ENCODE assay signal across 22 mouse cellular contexts in the genomic region with DNA sequence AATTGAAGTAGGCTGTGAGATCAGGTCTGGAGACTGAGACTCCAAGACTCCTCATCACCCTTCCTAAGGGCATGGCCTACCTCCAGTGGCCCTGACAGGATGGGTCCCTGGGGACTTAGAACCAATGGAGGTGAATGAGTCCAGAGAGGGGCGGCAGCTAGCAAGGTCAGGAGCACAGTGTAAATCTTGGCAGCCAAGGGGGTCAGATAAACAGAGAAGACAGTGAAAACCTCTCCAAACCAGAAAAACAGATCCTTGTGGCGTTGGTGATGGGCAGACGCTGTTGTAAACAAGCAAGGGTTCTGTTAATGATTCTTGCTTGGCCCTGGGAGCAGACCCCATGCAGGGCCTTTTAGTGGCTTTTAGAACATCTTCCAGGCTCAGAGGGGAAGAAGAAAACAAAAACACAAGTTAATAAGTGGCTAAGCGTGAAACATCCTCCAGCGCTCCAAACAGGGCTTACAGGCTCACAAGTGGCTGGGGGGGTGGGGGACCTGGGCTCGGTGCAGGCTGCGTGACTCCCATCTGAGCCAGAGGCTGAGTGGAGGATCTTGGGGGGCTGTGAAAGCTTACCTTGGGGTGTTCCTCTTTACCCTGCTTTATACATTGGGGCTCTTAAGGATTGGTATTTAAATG.
DNase-seq lines count a peak whose midpoint lies in the region; ATAC-seq lines count a peak whose summit lies in the region.
"Had no signal": no experiment of that assay in that cellular context is flagged by ENCODE, and none has a peak within 500 bp of the region (broad histone marks: within the 10 kb centered on the region; RNA-seq: fewer than 3 reads in every experiment).

No protein-coding gene starts in this region.

- no peaks in the 10 kb centered on the region for H3K27me3 ChIP-seq in embryonic facial prominence, embryonic 14.5 days (replicated peaks; ENCODE audit: control insufficient read depth, insufficient read depth, low read length)
- H3K27me3 ChIP-seq in embryonic facial prominence, embryonic 10.5 days (replicated peaks; ENCODE audit: low read depth, poor library complexity, severe bottlenecking), result no peaks in the 10 kb centered on the region
- no peaks in the 10 kb centered on the region for H3K27me3 ChIP-seq in kidney, embryonic 16.5 days (ENCODE audit: insufficient read depth, low read length)
- H3K27me3 ChIP-seq: embryonic facial prominence, embryonic 13.5 days; hindbrain, embryonic 13.5 days; limb, embryonic 13.5 days; liver, embryonic 12.5 days; midbrain, embryonic 12.5 days; neural tube, embryonic 15.5 days; stomach, embryonic 15.5 days had no signal

- no peak overlapping the region for H3K4me3 ChIP-seq in embryonic facial prominence, embryonic 14.5 days (ENCODE audit: low read depth, low read length)
- H3K4me3 ChIP-seq in embryonic facial prominence, embryonic 10.5 days, result no peak overlapping the region
- H3K4me3 ChIP-seq in kidney, embryonic 16.5 days (ENCODE audit: low read length), result no peak overlapping the region
- H3K4me3 ChIP-seq: embryonic facial prominence, embryonic 13.5 days; hindbrain, embryonic 13.5 days; limb, embryonic 13.5 days; liver, embryonic 12.5 days; midbrain, embryonic 12.5 days; neural tube, embryonic 15.5 days; stomach, embryonic 15.5 days had no signal

- no peak for ATAC-seq in embryonic facial prominence, embryonic 14.5 days (ENCODE audit: low read depth)
- ATAC-seq in kidney, embryonic 16.5 days (ENCODE audit: low FRiP score, low TSS enrichment), result peak; percentile 52
- ATAC-seq: forebrain, embryonic 16.5 days; liver, embryonic 12.5 days had no signal

- H3K27ac ChIP-seq in embryonic facial prominence, embryonic 14.5 days (replicated peaks; ENCODE audit: low read depth, low read length), result no peak overlapping the region
- H3K27ac ChIP-seq in embryonic facial prominence, embryonic 10.5 days (replicated peaks), result no peak overlapping the region
- peak overlapping the region; percentile 61 for H3K27ac ChIP-seq in kidney, embryonic 16.5 days (ENCODE audit: low read length)
- H3K27ac ChIP-seq: embryonic facial prominence, embryonic 13.5 days; hindbrain, embryonic 13.5 days; limb, embryonic 13.5 days; liver, embryonic 12.5 days; midbrain, embryonic 12.5 days; neural tube, embryonic 15.5 days; stomach, embryonic 15.5 days had no signal

- peak; percentile 13 for DNase-seq in embryonic facial prominence, embryonic 14.5 days (ENCODE audit: low spot score)
- no peak for DNase-seq in embryonic facial prominence, embryonic 10.5 days (ENCODE audit: low spot score)
- peak; percentile 66 for DNase-seq in kidney, adult 18-20 months
- peak; percentile 82 for DNase-seq in yolk sac, embryonic 10.5 days (ENCODE audit: low spot score)
- no peak for DNase-seq in right cerebral cortex, postnatal 25 days
- DNase-seq in T-cell, adult 2 months (ENCODE audit: low spot score), result no peak
- DNase-seq: cerebellum, adult 11-12 months; cerebellum, postnatal 25 days; gastrocnemius, postnatal 25 days; heart, postnatal 36 days; lung, adult 2 months; lung, postnatal 14 days; thymus, postnatal 25 days had no signal

- no peaks in the 10 kb centered on the region for H3K4me1 ChIP-seq in embryonic facial prominence, embryonic 14.5 days (ENCODE audit: control insufficient read depth, insufficient read depth, low read length)
- peaks cover 13% of the 10 kb centered on the region for H3K4me1 ChIP-seq in embryonic facial prominence, embryonic 10.5 days
- peaks cover 14% of the 10 kb centered on the region for H3K4me1 ChIP-seq in kidney, embryonic 16.5 days (ENCODE audit: insufficient read depth, low read length)
- H3K4me1 ChIP-seq: hindbrain, embryonic 13.5 days; limb, embryonic 13.5 days; liver, embryonic 12.5 days; midbrain, embryonic 12.5 days had no signal

- 60% methylated on average over 7 of the region's 7 CpGs for WGBS in embryonic facial prominence, embryonic 14.5 days
- WGBS in embryonic facial prominence, embryonic 10.5 days, result 72% methylated on average over 7 of the region's 7 CpGs
- WGBS in kidney, embryonic 16.5 days, result 55% methylated on average over 7 of the region's 7 CpGs

- peaks cover 68% of the 10 kb centered on the region for H3K36me3 ChIP-seq in embryonic facial prominence, embryonic 14.5 days (ENCODE audit: control insufficient read depth, insufficient read depth, low read length)
- peaks cover 97% of the 10 kb centered on the region for H3K36me3 ChIP-seq in embryonic facial prominence, embryonic 10.5 days (replicated peaks)
- peaks cover 68% of the 10 kb centered on the region for H3K36me3 ChIP-seq in kidney, embryonic 16.5 days (ENCODE audit: insufficient read depth, low read length)

- no peak overlapping the region for H3K9ac ChIP-seq in embryonic facial prominence, embryonic 14.5 days (ENCODE audit: low read depth, low read length)
- H3K9ac ChIP-seq in kidney, embryonic 16.5 days (replicated peaks; ENCODE audit: low read length), result no peak overlapping the region
- H3K9ac ChIP-seq: embryonic facial prominence, embryonic 13.5 days; hindbrain, embryonic 13.5 days; limb, embryonic 13.5 days; liver, embryonic 12.5 days; midbrain, embryonic 12.5 days; neural tube, embryonic 15.5 days; stomach, embryonic 15.5 days had no signal

- 0 out of 2 replicates have a peak, but pooled peaks cover 5% of the 10 kb centered on the region for H3K9me3 ChIP-seq in embryonic facial prominence, embryonic 14.5 days (ENCODE audit: control insufficient read depth, low read length)
- 0 out of 2 replicates have a peak, but pooled peaks cover 4% of the 10 kb centered on the region for H3K9me3 ChIP-seq in embryonic facial prominence, embryonic 10.5 days
- no peaks in the 10 kb centered on the region; the same call in 1 of the 2 replicates for H3K9me3 ChIP-seq in kidney, embryonic 16.5 days (ENCODE audit: low read length)
- H3K9me3 ChIP-seq: embryonic facial prominence, embryonic 13.5 days; hindbrain, embryonic 13.5 days; liver, embryonic 12.5 days; neural tube, embryonic 15.5 days; stomach, embryonic 15.5 days had no signal

- no peak overlapping the region for H3K4me2 ChIP-seq in embryonic facial prominence, embryonic 14.5 days (ENCODE audit: low read depth, low read length)
- H3K4me2 ChIP-seq in kidney, embryonic 16.5 days (replicated peaks; ENCODE audit: low read depth, low read length), result no peak overlapping the region
- H3K4me2 ChIP-seq: embryonic facial prominence, embryonic 13.5 days; hindbrain, embryonic 13.5 days; limb, embryonic 13.5 days; liver, embryonic 12.5 days; midbrain, embryonic 12.5 days; neural tube, embryonic 15.5 days; stomach, embryonic 15.5 days had no signal

Comparison
In these comparisons a context has a peak if more than half of its experiments do, and no peak if none do; other contexts are left out.
1. DNase-seq: peak in embryonic facial prominence, embryonic 14.5 days (single experiment), kidney, adult 18-20 months (single experiment) and yolk sac, embryonic 10.5 days (single experiment); none in embryonic facial prominence, embryonic 10.5 days (single experiment), right cerebral cortex, postnatal 25 days (single experiment) and T-cell, adult 2 months (single experiment).